Mouse (Mus musculus): ENCODE measurements around the gene Akr7a5. TPM values are rescaled to one million over a fixed set of nuclear protein-coding genes. Genes with fewer than 3 reads are reported as not detected.

The Akr7a5 gene
- 33.0 and 64.7 TPM in 2 replicates for polyA plus RNA-seq (2012; rRNA removed)

GRCm38 (mm10) chr4:139310171-139310898 is at the start of gene Akr7a5, which contains the start of gene Pqlc2:
Akr7a5 (plus strand) TSS chr4:139310744.
Pqlc2 (minus strand) TSS chr4:139310708.

GRCm38 (mm10) chr4:139351931-139352711 is 41.6 kb downstream of the Akr7a5 start, which contains the start of the genes Mrto4, Emc1 and Ubr4:
Mrto4 (minus strand) TSS chr4:139352576.
Emc1 (plus strand) TSS chr4:139352587.
Ubr4 (plus strand) TSS chr4:139352609.

Other genes with a start within 250 kb of the Akr7a5 start
- gene Htr6, start 235.2 kb upstream of the Akr7a5 start, polyA plus RNA-seq (2012; rRNA removed): not detected in 2 replicates
- 91.6 and 176 TPM in 2 replicates for gene Nbl1, start 217.8 kb upstream of the Akr7a5 start, polyA plus RNA-seq (2012; rRNA removed)
- 9.7 and 17.6 TPM in 2 replicates for gene Minos1, start 179.6 kb upstream of the Akr7a5 start, polyA plus RNA-seq (2012; rRNA removed)
- 72.2 and 195 TPM in 2 replicates for gene Capzb, start 117.8 kb upstream of the Akr7a5 start, polyA plus RNA-seq (2012; rRNA removed)
- gene Pqlc2, start within 50 bp of the Akr7a5 start, polyA plus RNA-seq (2012; rRNA removed): 19.7 and 26.9 TPM in 2 replicates
- 5.2 and 5.6 TPM in 2 replicates for gene Mrto4, start 41.8 kb downstream of the Akr7a5 start, polyA plus RNA-seq (2012; rRNA removed)
- gene Emc1, start 41.8 kb downstream of the Akr7a5 start, polyA plus RNA-seq (2012; rRNA removed): 11.4 and 13.8 TPM in 2 replicates
- gene Ubr4, start 41.9 kb downstream of the Akr7a5 start, polyA plus RNA-seq (2012; rRNA removed): 80.8 and 86.0 TPM in 2 replicates
- gene Iffo2, start 219.8 kb downstream of the Akr7a5 start, polyA plus RNA-seq (2012; rRNA removed): 3.7 and 4.0 TPM in 2 replicates